Mouse (Mus musculus) liver, embryonic 11.5 days (tissue): ENCODE data around the gene Adamtsl1. TPM values are rescaled to one million over a fixed set of nuclear protein-coding genes. Genes with fewer than 3 reads are reported as not detected.

ENCODE experiments used
- ATAC-seq: fragments of 200-750 bp; cut with Nextera tagmentation; replicated peaks from 2 replicates; pipeline ENCODE4 v1.8.0; 2017; ENCODE audit warnings: moderate number of reproducible peaks, mild to moderate bottlenecking, moderate TSS enrichment, moderate library complexity; ENCODE audit not compliant: low FRiP score
- DNase-seq: peaks from one replicate; pipeline ENCODE4 v3.0.0-alpha.2; 2017; ENCODE audit warnings: low spot score
- H3K27ac ChIP-seq: fragments of 300-500 bp; sonication (generic); 2 replicates; pipeline ENCODE4 v1.5.1; 2014; ENCODE audit warnings: mild to moderate bottlenecking, low read depth, low read length, control low read depth
- H3K27me3 ChIP-seq: fragments of 300-500 bp; sonication (generic); replicated peaks from 2 replicates; pipeline ENCODE4 v1.6.1; 2014; ENCODE audit warnings: low read length, mixed read lengths; ENCODE audit not compliant: control insufficient read depth, insufficient read depth
- H3K36me3 ChIP-seq: fragments of 300-500 bp; sonication (generic); 2 replicates; pipeline ENCODE4 v1.6.1; 2014; ENCODE audit warnings: mild to moderate bottlenecking, low read length, moderate library complexity, mixed read lengths; ENCODE audit not compliant: control insufficient read depth, insufficient read depth
- H3K4me1 ChIP-seq: fragments of 300-500 bp; sonication (generic); replicated peaks from 2 replicates; pipeline ENCODE4 v1.6.1; 2014; ENCODE audit warnings: low read length, mixed read lengths; ENCODE audit not compliant: control insufficient read depth, insufficient read depth
- H3K4me2 ChIP-seq: fragments of 300-500 bp; sonication (generic); 2 replicates; pipeline ENCODE4 v1.6.1; 2014; ENCODE audit warnings: mild to moderate bottlenecking, control low read depth, moderate library complexity
- H3K4me3 ChIP-seq: fragments of 300-500 bp; sonication (generic); 2 replicates; pipeline ENCODE4 v1.5.1; 2014; ENCODE audit warnings: low read depth, low read length, control low read depth
- H3K9ac ChIP-seq: fragments of 300-500 bp; sonication (generic); 2 replicates; pipeline ENCODE4 v1.6.1; 2014; ENCODE audit warnings: low read depth, low read length, control low read depth
- H3K9me3 ChIP-seq: fragments of 300-500 bp; sonication (generic); 2 replicates; pipeline ENCODE4 v1.6.1; 2016; ENCODE audit warnings: low read length, inconsistent platforms, mixed read lengths; ENCODE audit not compliant: control insufficient read depth
- WGBS: fragments of 180-500 bp; shearing (Covaris S2); extraction: QIAGEN DNeasy Blood & Tissue Kit; methylation state at CpG from one replicate; pipeline ENCODE4 v1.1.7; 2014; 5-methylcytosine and 5-hydroxymethylcytosine counted together
- polyA plus RNA-seq: library from polyadenylated mRNA; unstranded; fragments of >200 nt; fragmentation: Nextera tagmentation; extraction: Ambion mirVana; gene quantifications from 2 replicates; pipeline ENCODE4 v1.2.1, GENCODE M21; 2014

Gene Adamtsl1
- polyA plus RNA-seq, 1 experiment from 2014 or later, result 4.9 TPM

- WGBS, result 56% methylated on average over 1 of the region's 1 CpGs
These were observed 181.3 kb downstream of the Adamtsl1 start for GRCm38 (mm10) chr4:85695237-85695636.

GRCm38 (mm10) chr4:85707352-85708057 is 193.5 kb downstream of the Adamtsl1 start:
- Histone ChIP-seq H3K9ac (no peak overlapping the region), H3K9me3 (no peaks in the 10 kb centered on the region; the same call in 1 of the 2 replicates), H3K36me3 (no peaks in the 10 kb centered on the region), H3K27me3 (no peaks in the 10 kb centered on the region), H3K4me1 (no peaks in the 10 kb centered on the region), H3K27ac (no peak overlapping the region), H3K4me3 (no peak overlapping the region), H3K4me2 (no peak overlapping the region)
- WGBS, result 81% methylated on average over 7 of the region's 7 CpGs
- ATAC-seq (no peak), DNase-seq (no peak)

More at GRCm38 (mm10) chr4:85695237-85695636, 181.3 kb downstream of the Adamtsl1 start:
- Histone ChIP-seq H3K4me1 (no peaks in the 10 kb centered on the region), H3K27ac (no peak overlapping the region), H3K4me2 (no peak overlapping the region), H3K9ac (no peak overlapping the region), H3K36me3 (no peaks in the 10 kb centered on the region), H3K4me3 (no peak overlapping the region), H3K9me3 (no peaks in the 10 kb centered on the region), H3K27me3 (no peaks in the 10 kb centered on the region)
- ATAC-seq (no peak), DNase-seq (no peak)

GRCm38 (mm10) chr4:85709636-85710035 is 195.7 kb downstream of the Adamtsl1 start:
- Histone ChIP-seq H3K9me3 (no peaks in the 10 kb centered on the region; the same call in 1 of the 2 replicates), H3K27me3 (no peaks in the 10 kb centered on the region), H3K9ac (no peak overlapping the region), H3K4me1 (no peaks in the 10 kb centered on the region), H3K4me2 (no peak overlapping the region), H3K27ac (no peak overlapping the region), H3K36me3 (no peaks in the 10 kb centered on the region), H3K4me3 (no peak overlapping the region)
- ATAC-seq, result no peak
- DNase-seq, result no peak
- 80% methylated on average over 2 of the region's 2 CpGs for WGBS

GRCm38 (mm10) chr4:85724999-85725398 is 211.0 kb downstream of the Adamtsl1 start:
- no peak overlapping the region for H3K27ac ChIP-seq
- whole genome bisulfite sequencing, result 72% methylated on average over 3 of the region's 3 CpGs
- H3K9ac ChIP-seq, result no peak overlapping the region
- no peak overlapping the region for H3K4me3 ChIP-seq
- ATAC-seq (no peak), DNase-seq (no peak)
- H3K9me3 ChIP-seq, result no peaks in the 10 kb centered on the region
- H3K4me1 ChIP-seq, result no peaks in the 10 kb centered on the region
- H3K36me3 ChIP-seq, result no peaks in the 10 kb centered on the region
- H3K4me2 ChIP-seq, result no peak overlapping the region
- no peaks in the 10 kb centered on the region for H3K27me3 ChIP-seq

GRCm38 (mm10) chr4:85727731-85728130 is 213.8 kb downstream of the Adamtsl1 start:
- no peaks in the 10 kb centered on the region for H3K4me1 ChIP-seq
- DNase-seq, result no peak
- no peak overlapping the region for H3K9ac ChIP-seq
- H3K27ac ChIP-seq, result no peak overlapping the region
- no peaks in the 10 kb centered on the region for H3K9me3 ChIP-seq
- no peak overlapping the region for H3K4me3 ChIP-seq
- H3K27me3 ChIP-seq, result no peaks in the 10 kb centered on the region
- no peaks in the 10 kb centered on the region for H3K36me3 ChIP-seq
- no peak for ATAC-seq
- 77% methylated on average over 2 of the region's 2 CpGs for WGBS
- H3K4me2 ChIP-seq, result no peak overlapping the region

GRCm38 (mm10) chr4:85728416-85728815 is 214.4 kb downstream of the Adamtsl1 start:
- Histone ChIP-seq H3K9ac (no peak overlapping the region), H3K36me3 (no peaks in the 10 kb centered on the region), H3K4me2 (no peak overlapping the region), H3K4me1 (no peaks in the 10 kb centered on the region), H3K4me3 (no peak overlapping the region), H3K27me3 (no peaks in the 10 kb centered on the region), H3K9me3 (no peaks in the 10 kb centered on the region), H3K27ac (no peak overlapping the region)
- no peak for ATAC-seq
- DNase-seq, result no peak
- WGBS, result 71% methylated on average over 1 of the region's 1 CpGs

- no peaks in the 10 kb centered on the region for H3K27me3 ChIP-seq
- no peak overlapping the region for H3K4me3 ChIP-seq
- H3K4me2 ChIP-seq, result no peak overlapping the region
- 72% methylated on average over 4 of the region's 4 CpGs for WGBS
- H3K36me3 ChIP-seq, result no peaks in the 10 kb centered on the region
- no peak overlapping the region for H3K27ac ChIP-seq
- no peaks in the 10 kb centered on the region for H3K9me3 ChIP-seq
- no peak overlapping the region for H3K9ac ChIP-seq
- ATAC-seq (no peak), DNase-seq (no peak)
- H3K4me1 ChIP-seq, result no peaks in the 10 kb centered on the region
These were observed 226.5 kb downstream of the Adamtsl1 start for GRCm38 (mm10) chr4:85740478-85740877.

- no peak overlapping the region for H3K9ac ChIP-seq
- H3K4me2 ChIP-seq, result no peak overlapping the region
- no peaks in the 10 kb centered on the region for H3K4me1 ChIP-seq
- H3K9me3 ChIP-seq, result no peaks in the 10 kb centered on the region
- WGBS, result 38% methylated on average over 3 of the region's 3 CpGs
- no peaks in the 10 kb centered on the region for H3K27me3 ChIP-seq
- no peak overlapping the region for H3K4me3 ChIP-seq
- ATAC-seq, result no peak
- H3K36me3 ChIP-seq, result no peaks in the 10 kb centered on the region
- H3K27ac ChIP-seq, result no peak overlapping the region
- no peak for DNase-seq
These were observed 227.9 kb downstream of the Adamtsl1 start for GRCm38 (mm10) chr4:85741825-85742391.

- Histone ChIP-seq H3K4me3 (no peak overlapping the region), H3K4me1 (no peaks in the 10 kb centered on the region), H3K27ac (no peak overlapping the region), H3K9ac (no peak overlapping the region), H3K36me3 (no peaks in the 10 kb centered on the region), H3K9me3 (no peaks in the 10 kb centered on the region), H3K27me3 (no peaks in the 10 kb centered on the region), H3K4me2 (no peak overlapping the region)
- 94% methylated on average over 1 of the region's 1 CpGs for WGBS
- ATAC-seq (no peak), DNase-seq (no peak)
These were observed 229.5 kb downstream of the Adamtsl1 start for GRCm38 (mm10) chr4:85743427-85743826.
